Mouse (Mus musculus): Measurements from ENCODE around the gene Plk5. TPM values are rescaled to one million over a fixed set of nuclear protein-coding genes. Genes with fewer than 3 reads are reported as not detected.
A peak's percentile ranks its signal among the peaks of the same experiment; 100 is the strongest.

Plk5 gene
- total RNA-seq (2015; ENCODE audit: low replicate concordance), result not detected in 2 replicates
- total RNA-seq (2017; ENCODE audit: low replicate concordance), result not detected in 2 replicates

DNA sequence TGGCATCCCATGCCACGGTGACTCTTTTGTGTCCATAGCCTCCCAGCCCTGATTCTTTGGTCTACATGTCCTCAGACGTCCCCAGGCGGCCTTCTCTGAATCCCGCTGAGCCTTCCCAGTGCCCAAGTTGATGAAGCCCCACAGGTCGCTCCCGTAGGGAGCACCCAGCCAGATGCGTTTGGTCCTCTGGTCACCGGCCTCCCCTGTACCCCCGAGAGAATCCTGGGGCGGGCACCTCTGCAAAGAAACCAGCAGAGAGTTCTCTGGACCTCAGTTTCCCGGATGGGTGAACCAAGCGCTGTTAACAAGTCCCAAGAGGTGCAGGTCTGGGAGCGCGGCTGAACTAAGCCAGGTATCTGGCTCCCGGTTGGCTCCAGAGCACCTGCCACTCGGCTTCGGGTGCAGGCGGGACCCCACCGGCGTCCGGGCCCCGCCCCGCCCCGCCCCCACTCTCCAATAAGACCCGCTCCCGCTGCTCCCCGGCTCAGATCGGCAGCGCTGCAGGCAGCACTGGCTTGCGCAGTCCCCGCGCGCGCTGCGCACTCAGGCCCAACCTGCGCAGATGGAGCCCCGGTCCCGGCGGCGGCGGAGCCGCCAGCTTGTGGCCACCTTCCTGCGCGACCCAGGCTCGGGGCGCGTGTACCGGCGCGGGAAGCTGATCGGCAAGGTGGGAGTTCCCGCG, at the start of gene Plk5:
Plk5 (plus strand) TSS at position 459 of the 682 bp plus-strand sequence.
- no peak for ATAC-seq (replicated peaks; ENCODE audit: low FRiP score, poor library complexity, severe bottlenecking)

- no peak for ATAC-seq (replicated peaks; ENCODE audit: low FRiP score, poor library complexity, severe bottlenecking)
These were observed 44.7 kb upstream of the Plk5 start for GRCm38 (mm10) chr10:80311560-80311959.

- no peak for ATAC-seq (replicated peaks; ENCODE audit: low FRiP score, poor library complexity, severe bottlenecking)
These were observed 43.4 kb upstream of the Plk5 start for GRCm38 (mm10) chr10:80312586-80313504.

DNA sequence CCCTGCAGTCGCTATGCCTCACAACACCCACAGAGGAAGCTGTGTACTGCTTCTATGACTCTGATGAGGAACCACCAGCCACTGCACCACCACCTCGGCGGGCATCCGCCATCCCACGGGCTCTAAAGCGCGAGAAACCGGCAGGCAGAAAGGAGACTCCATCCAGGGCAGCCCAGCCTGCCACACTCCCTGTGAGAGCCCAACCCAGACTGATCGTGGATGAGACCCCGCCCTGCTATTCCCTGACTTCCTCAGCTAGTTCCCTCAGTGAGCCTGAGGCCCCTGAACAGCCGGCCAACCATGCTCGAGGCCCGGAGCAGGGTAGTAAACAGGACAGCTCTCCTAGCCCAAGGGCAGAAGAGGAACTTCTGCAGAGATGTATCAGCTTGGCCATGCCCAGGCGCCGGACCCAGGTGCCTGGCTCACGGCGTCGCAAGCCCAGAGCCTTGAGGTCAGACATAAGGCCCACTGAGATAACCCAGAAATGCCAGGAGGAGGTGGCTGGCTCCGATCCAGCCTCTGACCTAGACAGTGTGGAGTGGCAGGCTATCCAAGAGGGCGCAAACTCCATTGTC, 42.5 kb upstream of the Plk5 start:
- no peak for ATAC-seq (replicated peaks; ENCODE audit: low FRiP score, poor library complexity, severe bottlenecking)

DNA sequence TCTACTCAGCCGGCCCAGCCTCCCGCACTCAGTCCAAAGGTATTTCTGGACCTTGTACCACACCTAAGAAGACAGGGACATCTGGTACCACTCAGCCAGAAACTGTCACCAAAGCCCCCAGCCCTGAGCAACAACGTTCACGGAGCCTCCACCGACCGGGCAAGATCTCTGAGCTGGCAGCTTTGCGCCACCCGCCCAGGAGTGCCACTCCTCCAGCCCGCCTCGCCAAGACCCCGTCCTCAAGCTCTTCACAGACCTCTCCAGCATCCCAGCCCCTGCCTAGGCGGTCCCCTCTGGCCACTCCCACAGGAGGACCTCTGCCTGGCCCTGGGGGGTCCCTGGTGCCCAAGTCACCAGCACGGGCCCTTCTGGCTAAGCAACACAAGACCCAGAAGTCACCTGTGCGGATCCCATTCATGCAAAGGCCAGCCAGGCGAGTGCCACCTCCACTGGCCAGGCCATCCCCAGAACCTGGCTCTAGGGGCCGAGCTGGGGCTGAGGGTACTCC, 41.7 kb upstream of the Plk5 start:
- no peak for ATAC-seq (replicated peaks; ENCODE audit: low FRiP score, poor library complexity, severe bottlenecking)

- no peak for ATAC-seq (replicated peaks; ENCODE audit: low FRiP score, poor library complexity, severe bottlenecking)
These were observed 40.9 kb upstream of the Plk5 start for GRCm38 (mm10) chr10:80315315-80315714.

DNA sequence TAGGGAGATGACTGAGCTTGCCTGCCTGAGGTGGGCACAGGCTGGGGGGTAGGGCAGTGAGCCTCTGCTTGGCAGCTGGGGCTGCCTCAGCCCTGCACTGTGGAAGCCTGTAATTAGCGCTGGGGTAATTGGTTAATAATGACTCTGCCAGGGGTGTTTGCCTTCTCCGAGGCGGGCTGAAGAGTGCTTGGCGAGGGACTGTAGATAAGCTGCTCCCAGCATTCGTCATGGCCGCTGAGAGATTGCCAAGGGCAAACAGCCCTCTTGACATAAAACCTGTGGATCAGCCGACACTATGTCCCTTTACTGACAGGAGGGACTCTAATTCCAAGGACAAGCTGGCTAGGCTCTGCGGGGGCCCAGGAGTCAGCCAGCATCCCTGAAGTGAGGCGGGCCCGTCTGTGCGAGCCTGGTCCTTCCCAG, 39.9 kb upstream of the Plk5 start:
- no peak for ATAC-seq (replicated peaks; ENCODE audit: low FRiP score, poor library complexity, severe bottlenecking)

GRCm38 (mm10) chr10:80317011-80317410, 39.2 kb upstream of the Plk5 start:
- ATAC-seq (replicated peaks; ENCODE audit: low FRiP score, poor library complexity, severe bottlenecking), result no peak

DNA sequence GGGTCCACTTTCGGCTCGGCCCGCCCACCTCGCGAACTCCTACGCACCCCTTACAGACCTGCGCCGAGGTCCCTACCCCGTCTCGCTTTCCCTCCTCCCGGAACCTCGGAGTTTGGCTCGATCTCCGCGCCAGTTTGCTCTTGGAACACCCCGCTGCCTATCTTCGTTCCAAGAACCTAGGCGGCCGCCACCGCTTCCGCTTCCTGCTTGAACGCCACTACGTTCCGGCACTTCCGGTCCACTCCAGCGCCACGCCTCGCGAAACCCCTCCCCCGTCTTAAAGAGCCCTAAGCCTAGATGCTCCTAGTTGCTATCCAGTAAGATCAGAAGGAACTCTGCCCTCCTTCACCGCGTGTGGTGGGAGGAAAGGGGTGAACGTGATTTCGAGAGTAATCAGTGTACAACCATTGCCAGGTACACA, 35.9 kb upstream of the Plk5 start, which contains the start of gene 2310011J03Rik:
2310011J03Rik (minus strand) TSS at position 198 of the 421 bp plus-strand sequence.
- ATAC-seq (replicated peaks; ENCODE audit: low FRiP score, poor library complexity, severe bottlenecking), result peak; percentile 82

DNA sequence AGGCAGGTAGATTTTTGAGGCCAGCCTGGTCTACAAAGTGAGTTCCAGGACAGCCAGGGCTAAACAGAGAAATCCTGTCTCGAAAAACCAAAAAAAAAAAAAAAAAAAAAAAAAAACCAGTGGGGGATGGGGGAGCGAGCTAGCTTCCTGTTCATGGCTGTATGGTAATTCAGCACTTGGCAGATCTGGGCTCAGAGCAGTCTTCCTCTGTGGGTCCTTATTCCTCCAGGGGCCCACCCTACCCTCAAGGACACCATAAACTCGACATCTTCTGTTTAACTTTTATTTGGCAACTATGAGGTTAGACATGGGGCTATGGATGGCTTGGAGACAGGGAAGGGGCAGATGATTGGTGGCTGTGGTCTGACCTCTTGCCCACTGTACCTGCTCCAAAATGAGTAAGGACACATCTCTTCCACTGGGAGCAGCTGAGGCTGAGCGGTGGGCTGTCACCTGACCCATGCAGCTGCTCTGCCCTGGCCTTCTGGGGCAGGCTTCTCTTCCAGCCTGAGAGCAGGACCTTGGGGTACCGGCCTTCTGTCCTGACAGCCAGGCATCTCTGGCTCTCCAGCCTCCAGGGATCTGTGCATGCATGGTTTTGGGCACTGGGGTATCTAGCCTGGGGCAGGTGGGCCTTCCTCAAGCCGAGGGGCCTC, 35.1 kb upstream of the Plk5 start:
- ATAC-seq (replicated peaks; ENCODE audit: low FRiP score, poor library complexity, severe bottlenecking), result no peak

DNA sequence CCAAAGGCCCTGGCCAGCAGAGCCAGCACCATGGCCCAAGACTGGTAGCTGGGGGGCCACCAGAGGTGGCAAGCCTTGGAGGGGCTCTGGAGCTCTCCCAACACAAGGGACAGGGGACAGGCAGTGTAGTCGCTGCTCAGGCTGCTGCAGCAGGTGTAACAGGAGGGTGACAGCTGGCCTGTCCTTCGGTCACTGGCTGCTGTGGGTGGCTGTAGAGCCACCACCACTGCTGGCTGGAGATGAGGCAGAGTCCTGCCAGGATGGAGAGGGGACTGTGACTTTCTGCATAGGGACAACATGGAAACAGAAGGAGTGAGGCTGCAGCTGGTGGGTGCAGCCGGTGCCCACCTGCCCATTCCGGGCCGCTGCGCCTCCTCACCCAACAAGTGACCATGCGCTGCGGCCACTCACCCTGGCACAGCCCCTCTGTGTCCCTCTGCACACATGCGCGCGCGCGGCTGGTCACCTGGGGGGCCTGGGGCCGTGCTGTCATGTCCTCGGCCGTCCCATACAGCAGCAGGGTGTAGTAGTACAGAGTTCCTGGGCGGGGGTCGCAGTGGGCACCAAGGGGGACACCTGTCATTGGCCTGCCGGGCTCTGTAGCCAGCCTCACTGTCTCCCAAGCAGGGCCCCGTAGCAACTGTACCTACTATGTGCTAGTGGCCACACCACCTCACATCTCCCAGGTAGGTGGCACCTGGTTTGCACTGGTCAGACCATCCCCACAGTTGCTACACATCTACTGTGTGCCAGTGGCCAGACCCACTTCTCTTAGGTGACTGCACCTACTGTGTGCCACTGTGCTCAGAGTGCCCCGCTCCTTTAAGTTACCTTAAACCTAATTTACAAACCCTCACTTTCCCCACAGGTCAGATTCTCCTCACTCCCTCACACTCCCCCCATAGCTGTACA, 34.3 kb upstream of the Plk5 start:
- ATAC-seq (replicated peaks; ENCODE audit: low FRiP score, poor library complexity, severe bottlenecking), result no peak

DNA sequence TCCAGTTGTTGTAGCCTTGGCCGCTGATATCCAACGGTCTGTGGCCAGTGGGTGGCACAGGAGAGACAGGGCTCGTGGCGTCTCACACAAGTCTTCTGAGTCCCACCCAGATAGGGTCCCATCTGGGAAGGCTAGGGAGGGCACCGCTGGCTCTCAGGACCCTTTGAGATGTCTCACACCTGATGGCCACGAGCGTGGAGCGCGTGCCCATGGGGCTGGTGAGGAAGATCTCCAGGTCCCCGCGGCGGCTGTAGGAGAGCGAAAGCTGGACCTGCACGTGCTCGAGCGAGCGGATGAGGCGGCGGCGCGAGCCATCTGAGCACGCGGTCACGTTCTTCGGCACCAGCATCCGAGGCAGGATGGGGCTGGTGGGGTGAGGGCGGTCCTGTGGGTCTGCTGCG, 33.4 kb upstream of the Plk5 start:
- no peak for ATAC-seq (replicated peaks; ENCODE audit: low FRiP score, poor library complexity, severe bottlenecking)

GRCm38 (mm10) chr10:80323261-80324119, 32.8 kb upstream of the Plk5 start:
- ATAC-seq (replicated peaks; ENCODE audit: low FRiP score, poor library complexity, severe bottlenecking), result peak; percentile 63

GRCm38 (mm10) chr10:80324120-80325037, 31.9 kb upstream of the Plk5 start:
- ATAC-seq (replicated peaks; ENCODE audit: low FRiP score, poor library complexity, severe bottlenecking), result no peak

GRCm38 (mm10) chr10:80325045-80325444, 31.2 kb upstream of the Plk5 start:
- no peak for ATAC-seq (replicated peaks; ENCODE audit: low FRiP score, poor library complexity, severe bottlenecking)

GRCm38 (mm10) chr10:80329273-80330081, 26.8 kb upstream of the Plk5 start, which contains the start of the genes Pcsk4 and Reep6:
Gene Pcsk4 (minus strand): TSS chr10:80329498.
Gene Reep6 (plus strand): TSS chr10:80329953.
- ATAC-seq (replicated peaks; ENCODE audit: low FRiP score, poor library complexity, severe bottlenecking), result peak; percentile 76

Data from erythroid progenitor cell, adult 5-6 weeks (primary cell).